Mouse (Mus musculus) bone marrow, adult 2 months (tissue): Measurements from ENCODE around the gene Zkscan5. TPM values are rescaled to one million over a fixed set of nuclear protein-coding genes. Genes with fewer than 3 reads are reported as not detected.
A peak's percentile ranks its signal among the peaks of the same experiment; 100 is the strongest.
"Not testable (repeated sequence)": the region's sequence is repeated elsewhere in the genome, so short reads cannot be mapped to it uniquely, and the experiment has no call there.

Experiments used
- H3K27ac ChIP-seq: fragments of 200-500 bp; 2 replicates; pipeline ENCODE4 v1.5.1; 2012; ENCODE audit warnings: low read depth, mild to moderate bottlenecking, control low read depth, inconsistent platforms, low read length; ENCODE audit not compliant: control insufficient read depth, poor library complexity, insufficient read depth
- H3K4me1 ChIP-seq: fragments of 200-500 bp; 2 replicates; pipeline ENCODE4 v1.6.1; 2011; ENCODE audit warnings: low read length; ENCODE audit not compliant: control insufficient read depth, insufficient read depth
- H3K4me3 ChIP-seq: fragments of 200-500 bp; replicated peaks from 2 replicates; pipeline ENCODE3; 2011; ENCODE audit warnings: mild to moderate bottlenecking, low read depth, low read length, control low read depth; ENCODE audit not compliant: control insufficient read depth
- CTCF ChIP-seq: fragments of 200-500 bp; IDR thresholded peaks from 2 replicates; pipeline ENCODE4 v1.5.1; 2011; ENCODE audit warnings: low read length, control low read depth; ENCODE audit not compliant: control insufficient read depth, insufficient read depth
- POLR2A ChIP-seq: fragments of 200-500 bp; IDR thresholded peaks from 2 replicates; pipeline ENCODE4 v1.6.1; 2011; ENCODE audit warnings: low read depth, mild to moderate bottlenecking, control low read depth, low read length, borderline replicate concordance; ENCODE audit not compliant: control insufficient read depth
- WGBS: fragments of 180-500 bp; shearing (Covaris S2); methylation state at CpG from one replicate; pipeline ENCODE4 v1.1.7; 2018; 5-methylcytosine and 5-hydroxymethylcytosine counted together
- polyA plus RNA-seq: library from polyadenylated mRNA; stranded (reverse); fragments of >200 nt; gene quantifications from 2 replicates; pipeline ENCODE4 v1.2.4, GENCODE M21; 2011; ENCODE audit warnings: low replicate concordance; ENCODE audit not compliant: missing spikeins, insufficient read depth, insufficient read length

Gene Zkscan5
- polyA plus RNA-seq, 1 experiment = 5.1 TPM

DNA sequence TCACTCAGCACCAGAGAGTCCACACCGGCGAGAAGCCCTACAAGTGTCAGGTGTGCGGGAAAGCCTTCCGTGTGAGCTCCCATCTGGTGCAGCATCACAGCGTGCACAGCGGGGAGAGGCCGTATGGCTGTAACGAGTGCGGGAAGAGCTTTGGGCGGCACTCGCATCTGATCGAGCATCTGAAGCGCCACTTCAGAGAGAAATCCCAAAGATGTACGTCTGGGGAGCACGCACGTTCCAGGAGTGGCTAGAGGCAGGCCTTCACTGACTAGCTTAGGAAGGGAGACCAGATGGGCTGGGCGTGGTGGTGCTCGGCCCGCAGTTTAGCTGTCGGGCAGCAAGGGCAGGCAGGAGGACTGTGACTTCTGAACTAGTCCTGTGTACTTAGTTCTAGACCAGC is 14.3 kb downstream of the Zkscan5 start:
- H3K4me1 ChIP-seq = no peaks in the 10 kb centered on the region
- 93% methylated on average over 20 of the region's 20 CpGs for WGBS
- H3K27ac ChIP-seq = no peak overlapping the region

DNA sequence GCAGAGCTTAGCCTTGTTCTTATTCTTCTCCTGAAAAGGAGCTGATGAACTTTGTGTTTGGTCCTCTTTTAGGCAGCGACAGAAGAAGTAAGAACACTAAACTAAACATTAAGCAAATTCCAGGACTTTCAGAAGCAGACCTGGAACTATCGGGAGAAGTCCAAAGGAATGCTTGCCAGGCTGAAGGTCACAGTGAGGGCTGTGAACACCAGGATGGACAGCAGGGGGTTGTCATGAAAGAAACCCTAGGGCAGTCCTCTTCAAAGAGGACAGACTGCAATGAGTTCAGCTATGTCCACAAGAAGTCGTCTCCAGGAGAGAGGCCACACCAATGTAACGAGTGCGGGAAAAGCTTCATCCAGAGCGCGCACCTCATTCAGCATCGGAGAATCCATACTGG is 15.6 kb downstream of the Zkscan5 start:
- WGBS = 93% methylated on average over 8 of the region's 8 CpGs
- Histone ChIP-seq H3K4me3 (no peak overlapping the region), H3K27ac (no peak overlapping the region), H3K4me1 (no peaks in the 10 kb centered on the region)
- TF ChIP-seq POLR2A (no peak), CTCF (no peak)

More for the DNA sequence above, 14.3 kb downstream of the Zkscan5 start:
- H3K4me3 ChIP-seq = no peak overlapping the region
- TF ChIP-seq CTCF = no peak
- no peak for TF ChIP-seq POLR2A

- WGBS = 95% methylated on average over 5 of the region's 5 CpGs
- Histone ChIP-seq H3K27ac (no peak overlapping the region), H3K4me1 (no peaks in the 10 kb centered on the region), H3K4me3 (no peak overlapping the region)
- TF ChIP-seq POLR2A (no peak), CTCF (no peak)
These were observed 18.5 kb downstream of the Zkscan5 start for GRCm38 (mm10) chr5:145222840-145223239.

- no peak for TF ChIP-seq CTCF
- TF ChIP-seq POLR2A = no peak
- H3K4me1 ChIP-seq = no peaks in the 10 kb centered on the region
- no peak overlapping the region for H3K27ac ChIP-seq
- H3K4me3 ChIP-seq = no peak overlapping the region
- 86% methylated on average over 12 of the region's 12 CpGs for WGBS
These were observed 19.0 kb downstream of the Zkscan5 start for GRCm38 (mm10) chr5:145223395-145223794.

DNA sequence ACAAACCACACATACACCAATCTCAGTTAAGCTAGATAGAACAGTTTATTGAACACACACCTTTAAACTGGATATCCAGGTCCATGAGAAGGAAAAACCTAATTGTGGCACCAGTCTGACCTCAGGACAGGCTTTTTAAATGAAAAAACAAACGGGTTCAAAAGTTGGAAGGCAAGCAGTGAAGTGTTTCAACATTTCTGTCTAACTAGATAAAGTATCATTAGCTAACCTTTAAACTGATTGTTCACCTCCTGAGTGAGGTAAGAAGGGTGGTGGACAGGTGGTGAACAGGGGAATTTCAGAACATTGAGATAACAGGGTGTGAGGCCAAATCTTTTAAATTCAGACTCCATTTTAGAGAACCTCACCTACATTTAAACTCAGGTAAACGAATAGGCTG is 22.1 kb downstream of the Zkscan5 start:
- no peak overlapping the region for H3K4me3 ChIP-seq
- H3K27ac ChIP-seq = no peak overlapping the region
- WGBS = 50% methylated on average over 2 of the region's 2 CpGs
- H3K4me1 ChIP-seq = no peaks in the 10 kb centered on the region
- TF ChIP-seq POLR2A = no peak
- TF ChIP-seq CTCF = no peak

DNA sequence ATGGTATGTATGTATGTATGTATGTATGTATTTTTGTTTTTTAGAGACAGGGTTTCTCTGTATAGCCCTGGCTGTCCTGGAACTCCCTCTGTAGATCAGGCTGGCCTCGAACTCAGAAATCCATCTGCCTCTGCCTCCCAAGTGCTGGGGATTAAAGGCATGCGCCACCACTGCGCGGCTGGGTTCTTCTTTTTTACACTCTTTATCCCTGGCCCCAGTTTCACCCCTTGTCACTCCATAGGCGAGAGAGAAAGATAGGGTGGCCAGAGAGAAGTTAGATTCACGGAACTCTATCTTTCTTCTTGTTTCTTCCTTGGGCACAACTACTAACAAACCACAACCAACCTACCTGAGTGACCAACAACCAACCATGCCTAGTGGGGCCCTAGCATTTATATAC is 24.9 kb downstream of the Zkscan5 start:
- H3K27ac ChIP-seq, H3K4me3 ChIP-seq, H3K4me1 ChIP-seq: not testable (repeated sequence)
- WGBS = 73% methylated on average over 6 of the region's 6 CpGs

GRCm38 (mm10) chr5:145230641-145231040 is 26.3 kb downstream of the Zkscan5 start:
- 89% methylated on average over 4 of the region's 4 CpGs for WGBS
- H3K4me3 ChIP-seq = no peak overlapping the region
- H3K4me1 ChIP-seq = no peaks in the 10 kb centered on the region
- H3K27ac ChIP-seq = no peak overlapping the region
- TF ChIP-seq CTCF (no peak), POLR2A (no peak)

GRCm38 (mm10) chr5:145231367-145231871 is 27.1 kb downstream of the Zkscan5 start, which contains the start of gene Zfp655:
Zfp655 (plus strand) TSS chr5:145231715.
- Histone ChIP-seq H3K4me3 (peak within 1 kb of the TSS; percentile 78), H3K4me1 (no peaks in the 10 kb centered on the region), H3K27ac (peak within 1 kb of the TSS; percentile 93)
- WGBS = under 1% methylated on average over 42 of the region's 42 CpGs
- TF ChIP-seq POLR2A (peak; percentile 87; the same call in 1 of the 2 replicates), CTCF (no peak; the same call in 1 of the 2 replicates)

DNA sequence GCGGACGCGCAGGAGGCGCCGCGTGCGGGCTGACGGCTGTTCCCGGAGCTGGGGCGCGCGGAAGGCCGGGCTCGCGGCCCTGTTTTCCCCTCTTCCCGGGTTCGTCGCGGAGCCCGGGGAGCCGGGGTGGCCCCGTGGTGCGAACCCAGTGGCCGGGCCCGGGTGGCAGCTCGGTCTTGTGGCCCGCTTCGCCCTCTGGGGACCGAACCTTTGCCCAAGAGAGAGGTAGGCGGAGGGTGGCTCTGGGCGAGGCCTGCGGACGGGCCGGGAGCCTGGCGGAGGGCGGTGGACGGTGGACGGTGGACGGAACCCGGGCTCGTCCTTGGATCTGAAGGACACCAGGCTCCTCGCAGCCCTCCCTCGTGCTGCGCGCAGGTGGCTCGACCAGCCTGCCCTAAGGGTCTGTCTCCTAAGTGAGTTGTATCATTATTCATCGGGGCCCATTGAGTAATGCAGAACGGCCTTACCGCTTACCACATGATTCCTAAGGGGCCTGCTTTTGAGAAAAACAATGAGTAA is 27.6 kb downstream of the Zkscan5 start:
- 0% methylated on average over 48 of the region's 49 CpGs for WGBS
- no peaks in the 10 kb centered on the region for H3K4me1 ChIP-seq
- no peak for TF ChIP-seq CTCF
- TF ChIP-seq POLR2A = no peak
- H3K27ac ChIP-seq = peak overlapping the region; percentile 93
- H3K4me3 ChIP-seq = peak overlapping the region; percentile 78
